Mouse (Mus musculus) left cerebral cortex, adult 2 months (tissue): ENCODE measurements at regions not wholly inside any gene's neighbourhood (a gene's known extent, or its start where the extent isn't known, plus 50 kb on each side); places are given as distances from the start of the nearest gene placed in this dataset.
"Not testable (repeated sequence)": the region's sequence is repeated elsewhere in the genome, so short reads cannot be mapped to it uniquely, and the experiment has no call there.

Experiments used
- DNase-seq, 2 experiments: peaks; one replicate each; pipeline ENCODE4 v3.0.0; 2021 to 2022; ENCODE audit warnings: low spot score in 2 of 2, mixed read lengths in 1 of 2; ENCODE audit errors: extremely low spot score in 1 of 2
- H3K27ac ChIP-seq: fragments of 200-600 bp; 2 replicates; pipeline ENCODE4 v1.8.1; 2022
- H3K4me3 ChIP-seq: fragments of 200-600 bp; 2 replicates; pipeline ENCODE4 v1.8.1; 2022
- CTCF ChIP-seq: fragments of 200-600 bp; IDR thresholded peaks from 2 replicates; pipeline ENCODE4 v1.8.1; 2022; ENCODE audit warnings: antibody characterized with exemption, mild to moderate bottlenecking, moderate library complexity
- intact Hi-C: fragments of 180-260 bp; cut with DNase I; formaldehyde crosslinking; loops from one replicate; pipeline ENCODE4 v1.15.1; 2025

DNA sequence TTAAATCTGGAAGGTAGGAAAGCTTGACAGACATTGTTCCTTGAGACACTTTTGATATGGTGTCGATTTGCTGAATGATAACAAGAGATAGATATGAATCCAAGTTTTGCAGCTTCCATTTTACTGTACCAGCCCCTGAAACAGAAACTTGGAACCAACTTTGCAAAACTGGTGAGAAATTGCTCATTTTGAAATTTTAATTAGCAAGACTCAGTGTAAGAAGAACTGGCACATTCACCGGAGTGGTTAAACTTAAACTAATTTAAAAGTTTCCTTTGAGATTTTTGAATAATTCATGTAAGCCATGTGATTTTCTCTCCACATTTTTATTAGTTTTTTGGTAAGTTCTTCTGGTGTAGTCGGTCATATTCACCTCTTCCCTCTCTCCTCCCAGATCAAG lies 85.3 kb downstream of the Slitrk1 start:
- Histone ChIP-seq H3K4me3 (no peak overlapping the region), H3K27ac (no peak overlapping the region)
- TF ChIP-seq CTCF, result no peak
- DNase-seq, result no peak
- intact Hi-C loops, result no loop called here

DNA sequence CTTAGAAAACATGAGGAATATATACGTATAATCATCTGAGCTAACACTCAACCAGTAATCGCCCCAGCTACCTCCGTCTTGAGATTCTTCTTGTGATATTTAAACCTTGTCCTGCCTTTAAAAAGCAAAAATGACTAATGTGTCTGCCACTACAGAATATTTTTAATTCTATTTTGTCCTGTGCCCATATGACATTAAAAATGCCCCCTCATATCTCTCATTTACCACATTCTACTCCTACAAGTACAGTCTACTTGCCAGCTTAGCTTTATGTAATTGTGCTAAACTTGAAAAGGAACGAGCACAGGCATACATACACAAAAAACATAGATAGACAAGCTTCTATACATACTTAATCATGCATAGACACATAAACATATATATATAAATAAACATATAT lies 92.4 kb downstream of the Slitrk1 start:
- no peak for TF ChIP-seq CTCF
- no peak for DNase-seq
- Histone ChIP-seq H3K27ac (0 out of 2 replicates have a peak overlapping the region, but pooled peaks have one; percentile 16), H3K4me3 (no peak overlapping the region)
- intact Hi-C loops, result loop anchor here (5.0 kb wide), 1 partner anchor 91 kb away; the partner anchor contains the start of gene Slitrk1

DNA sequence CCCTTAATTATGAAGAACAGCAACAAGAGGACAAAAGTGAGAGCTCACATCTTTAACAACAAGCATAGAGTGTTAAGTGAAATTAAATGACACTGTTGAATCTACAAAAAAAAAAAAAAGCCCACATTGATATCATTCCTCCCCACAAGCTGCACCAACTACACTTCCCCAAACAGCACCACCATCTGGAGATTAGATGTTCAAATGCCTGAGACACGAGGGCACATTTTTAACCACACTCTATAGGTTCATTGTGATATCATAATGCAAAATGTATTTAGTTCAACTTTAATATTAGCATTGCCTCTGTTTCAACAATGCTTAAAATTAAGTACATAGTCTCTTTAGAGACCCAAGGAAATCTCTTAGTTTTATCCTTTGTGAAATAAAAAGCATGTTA lies 94.6 kb downstream of the Slitrk1 start:
- Histone ChIP-seq H3K27ac (no peak overlapping the region), H3K4me3 (no peak overlapping the region)
- intact Hi-C loops, result no loop called here
- no peak for TF ChIP-seq CTCF
- no peak for DNase-seq

- no peak for TF ChIP-seq CTCF
- no peak overlapping the region for H3K4me3 ChIP-seq
- no peak for DNase-seq
- intact Hi-C loops, result no loop called here
- H3K27ac ChIP-seq, result peak overlapping the region; percentile 19; the same call in 1 of the 2 replicates
Measured at GRCm38 (mm10) chr14:108805394-108805982, 108.5 kb downstream of the Slitrk1 start.

- DNase-seq, result no peak
- H3K4me3 ChIP-seq, result no peak overlapping the region
- H3K27ac ChIP-seq, result no peak overlapping the region
- no peak for TF ChIP-seq CTCF
- intact Hi-C loops, result no loop called here
Measured at GRCm38 (mm10) chr14:108798884-108799283, 115.1 kb downstream of the Slitrk1 start.

GRCm38 (mm10) chr14:108792445-108792844 lies 121.5 kb downstream of the Slitrk1 start:
- DNase-seq, result no peak
- TF ChIP-seq CTCF, result no peak
- no peak overlapping the region for H3K27ac ChIP-seq
- no peak overlapping the region for H3K4me3 ChIP-seq
- intact Hi-C loops, result no loop called here

DNA sequence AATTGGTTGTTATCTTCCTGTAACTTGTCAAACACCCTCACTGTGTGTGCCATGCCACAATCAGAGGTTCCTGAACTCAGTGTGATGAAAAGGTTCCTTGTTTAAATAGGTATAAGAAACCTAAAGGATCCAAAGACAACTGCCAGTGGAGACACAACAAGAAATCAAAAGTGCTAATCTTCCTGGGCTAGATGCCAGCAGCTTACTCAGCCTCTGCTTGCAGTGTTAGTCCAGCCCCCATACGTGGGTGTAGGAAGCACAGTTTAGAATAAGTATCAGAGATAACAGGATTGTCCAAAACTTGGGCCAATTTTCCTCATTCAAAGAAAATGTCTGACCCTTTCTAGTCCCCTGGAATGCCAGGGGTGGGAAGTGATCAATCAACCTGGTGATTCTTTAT lies 122.7 kb downstream of the Slitrk1 start:
- intact Hi-C loops, result no loop called here
- no peak for TF ChIP-seq CTCF
- Histone ChIP-seq H3K4me3 (no peak overlapping the region), H3K27ac (no peak overlapping the region)
- DNase-seq, result peak; percentile 44 to 60

DNA sequence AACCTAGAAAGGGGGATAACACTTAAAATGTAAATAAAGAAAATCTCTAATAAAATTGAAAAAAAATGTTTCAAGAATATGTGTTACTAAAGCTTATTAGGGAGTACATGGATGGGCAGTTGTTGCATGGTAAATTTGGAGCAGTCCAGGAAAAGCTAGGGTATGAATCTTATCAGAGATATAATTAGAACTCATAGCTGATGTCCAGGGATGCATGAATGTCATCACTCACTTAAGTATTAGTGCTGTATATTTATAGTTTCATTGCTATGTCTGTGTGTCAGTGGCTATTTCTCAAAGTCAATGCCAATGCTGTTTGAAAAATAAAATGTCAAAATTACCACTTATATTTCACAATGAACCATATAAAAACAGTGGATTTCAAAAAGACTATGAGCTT lies 165.2 kb downstream of the Slitrk1 start:
- intact Hi-C loops, result no loop called here
- DNase-seq, result no peak
- H3K27ac ChIP-seq, result no peak overlapping the region
- TF ChIP-seq CTCF, result no peak
- no peak overlapping the region for H3K4me3 ChIP-seq

- TF ChIP-seq CTCF, result no peak
- H3K27ac ChIP-seq, result no peak overlapping the region
- intact Hi-C loops, result no loop called here
- no peak overlapping the region for H3K4me3 ChIP-seq
- no peak for DNase-seq
Measured at GRCm38 (mm10) chr14:108711811-108712210, 202.1 kb downstream of the Slitrk1 start.

DNA sequence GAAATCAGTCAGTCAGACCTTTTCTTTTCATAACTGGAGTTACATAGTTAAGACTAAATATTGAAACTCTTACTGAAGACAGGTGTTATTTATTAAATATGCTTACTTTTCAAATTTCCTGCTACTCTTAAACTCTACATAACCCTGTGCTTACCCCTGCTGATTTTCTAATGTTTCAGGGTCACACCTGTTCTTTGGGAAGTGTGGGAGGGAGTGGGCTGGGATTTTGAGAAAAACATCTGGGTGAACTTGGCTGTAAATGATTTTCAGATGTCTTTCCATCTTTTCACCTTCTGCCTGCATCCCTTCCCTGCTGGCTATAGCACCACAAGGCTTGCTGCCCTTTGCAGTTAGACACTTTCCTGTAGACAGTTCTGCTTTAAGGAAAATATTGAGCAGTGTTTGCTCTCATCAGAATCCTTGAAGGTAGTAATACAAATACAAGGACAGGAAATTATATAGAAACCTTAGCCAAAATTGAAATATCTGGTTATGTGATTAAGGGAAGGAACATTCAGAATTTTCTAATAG lies 204.8 kb downstream of the Slitrk1 start:
- no peak overlapping the region for H3K27ac ChIP-seq
- no peak for TF ChIP-seq CTCF
- intact Hi-C loops, result no loop called here
- H3K4me3 ChIP-seq, result no peak overlapping the region
- DNase-seq, result no peak

- H3K4me3 ChIP-seq, H3K27ac ChIP-seq, DNase-seq, intact Hi-C loops: not testable (repeated sequence)
Measured at GRCm38 (mm10) chr14:108704662-108705061, 209.3 kb downstream of the Slitrk1 start.

DNA sequence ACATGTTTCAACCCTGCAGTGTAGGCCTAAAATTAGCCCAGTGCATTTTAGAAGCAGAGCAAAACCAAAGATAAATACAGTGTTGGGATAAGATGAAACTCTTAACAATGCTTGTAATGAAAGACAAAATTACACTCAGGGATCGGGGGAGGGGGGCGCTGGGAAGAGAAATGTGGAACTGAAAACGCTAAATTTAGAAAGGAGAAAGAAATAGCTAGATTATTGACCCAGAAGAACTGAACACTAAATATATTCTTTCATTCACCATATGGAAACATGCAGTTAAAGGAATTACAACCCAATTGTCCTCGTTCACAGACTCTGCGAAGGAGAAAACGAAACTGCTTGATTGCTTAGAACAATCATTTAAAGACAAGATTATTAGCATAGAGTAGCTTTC lies 249.1 kb downstream of the Slitrk1 start:
- H3K4me3 ChIP-seq, result no peak overlapping the region
- intact Hi-C loops, result no loop called here

GRCm38 (mm10) chr14:108638291-108638690 lies 275.7 kb downstream of the Slitrk1 start:
- intact Hi-C loops, result no loop called here
- DNase-seq, result no peak
- no peak overlapping the region for H3K4me3 ChIP-seq
- no peak for TF ChIP-seq CTCF
- H3K27ac ChIP-seq, result no peak overlapping the region

More for the DNA sequence above, 249.1 kb downstream of the Slitrk1 start:
- no peak for DNase-seq
- TF ChIP-seq CTCF, result no peak
- H3K27ac ChIP-seq, result peak overlapping the region; percentile 47; the same call in 1 of the 2 replicates
